Mouse (Mus musculus): Measurements from ENCODE around the gene Trdn.

Trdn gene

GRCm38 (mm10) chr10:33370534-33370933 lies 290.2 kb downstream of the Trdn start:
- no peak for DNase-seq (ENCODE audit: low spot score in 2 of 2)

- no peak for DNase-seq (ENCODE audit: low spot score in 2 of 2)
Observed at GRCm38 (mm10) chr10:33375474-33376029, 295.2 kb downstream of the Trdn start.
